Mouse (Mus musculus): ENCODE results near the gene 1700025C18Rik.

The 1700025C18Rik gene

GRCm38 (mm10) chr2:165077055-165077454 lies 13.5 kb downstream of the 1700025C18Rik start:
- no peak for DNase-seq

- peak; percentile 93 to 96 for DNase-seq
These were observed 15.6 kb downstream of the 1700025C18Rik start for GRCm38 (mm10) chr2:165074937-165075336.

GRCm38 (mm10) chr2:165074081-165074884 lies 16.3 kb downstream of the 1700025C18Rik start:
- peak; percentile 81 to 87 for DNase-seq

- DNase-seq, result peak; percentile 86 to 91
These were observed 17.2 kb downstream of the 1700025C18Rik start for GRCm38 (mm10) chr2:165073381-165073781.

GRCm38 (mm10) chr2:165070096-165070816 lies 20.3 kb downstream of the 1700025C18Rik start:
- DNase-seq, result peak; percentile 85 to 88

- no peak for DNase-seq
These were observed 21.7 kb downstream of the 1700025C18Rik start for GRCm38 (mm10) chr2:165068806-165069205.

- no peak for DNase-seq
These were observed 26.1 kb downstream of the 1700025C18Rik start for GRCm38 (mm10) chr2:165064489-165064888.

GRCm38 (mm10) chr2:165061638-165062433 lies 28.7 kb downstream of the 1700025C18Rik start:
- no peak for DNase-seq

GRCm38 (mm10) chr2:165059961-165060360 lies 30.6 kb downstream of the 1700025C18Rik start:
- no peak for DNase-seq

GRCm38 (mm10) chr2:165056377-165057085 lies 34.0 kb downstream of the 1700025C18Rik start:
- DNase-seq, result no peak

GRCm38 (mm10) chr2:165055905-165056304 lies 34.6 kb downstream of the 1700025C18Rik start:
- DNase-seq, result no peak

- no peak for DNase-seq
These were observed 35.4 kb downstream of the 1700025C18Rik start, which contains the start of gene Cd40 for GRCm38 (mm10) chr2:165054888-165055852. TSS of gene Cd40 (plus strand) at chr2:165055627.

GRCm38 (mm10) chr2:165051566-165051965 lies 39.0 kb downstream of the 1700025C18Rik start:
- DNase-seq, result no peak

- no peak for DNase-seq
These were observed 39.6 kb downstream of the 1700025C18Rik start for GRCm38 (mm10) chr2:165050826-165051548.

GRCm38 (mm10) chr2:165049044-165049443 lies 41.5 kb downstream of the 1700025C18Rik start:
- no peak for DNase-seq

GRCm38 (mm10) chr2:165043729-165044128 lies 46.8 kb downstream of the 1700025C18Rik start:
- no peak for DNase-seq

GRCm38 (mm10) chr2:165043090-165043636 lies 47.4 kb downstream of the 1700025C18Rik start:
- no peak for DNase-seq

GRCm38 (mm10) chr2:165042126-165042525 lies 48.4 kb downstream of the 1700025C18Rik start:
- no peak for DNase-seq

GRCm38 (mm10) chr2:165037415-165037814 lies 53.1 kb downstream of the 1700025C18Rik start:
- DNase-seq, result no peak

GRCm38 (mm10) chr2:165035058-165035431 lies 55.5 kb downstream of the 1700025C18Rik start:
- no peak for DNase-seq
